Mouse (Mus musculus) ovary, postnatal 10 days (tissue): ENCODE data around the gene Acot6.

Experiments
- DNase-seq: peaks from one replicate; pipeline ENCODE4 v3.0.0; 2022; ENCODE audit warnings: low spot score

Acot6 gene

GRCm38 (mm10) chr12:84107012-84107411 is 6.6 kb downstream of the Acot6 start:
- DNase-seq: no peak

- DNase-seq: no peak
These were observed 7.2 kb downstream of the Acot6 start for GRCm38 (mm10) chr12:84107692-84108091.

- DNase-seq: no peak
These were observed 9.5 kb downstream of the Acot6 start for GRCm38 (mm10) chr12:84109924-84110323.

- no peak for DNase-seq
These were observed 10.4 kb downstream of the Acot6 start for GRCm38 (mm10) chr12:84110814-84111213.

- no peak for DNase-seq
These were observed 13.2 kb downstream of the Acot6 start for GRCm38 (mm10) chr12:84113676-84114075.

GRCm38 (mm10) chr12:84114153-84114994 is 13.9 kb downstream of the Acot6 start, which contains the start of gene Dnal1:
Dnal1 (plus strand) TSS chr12:84114366.
- peak; percentile 69 for DNase-seq

- no peak for DNase-seq
These were observed 19.1 kb downstream of the Acot6 start for GRCm38 (mm10) chr12:84119584-84119983.

- DNase-seq: no peak
These were observed 25.4 kb downstream of the Acot6 start for GRCm38 (mm10) chr12:84125892-84126291.

- no peak for DNase-seq
These were observed 26.4 kb downstream of the Acot6 start for GRCm38 (mm10) chr12:84126899-84127298.

- no peak for DNase-seq
These were observed 28.1 kb downstream of the Acot6 start for GRCm38 (mm10) chr12:84128576-84128975.

GRCm38 (mm10) chr12:84129931-84130330 is 29.5 kb downstream of the Acot6 start:
- no peak for DNase-seq

- DNase-seq: no peak
These were observed 31.8 kb downstream of the Acot6 start for GRCm38 (mm10) chr12:84132265-84132664.

- DNase-seq: no peak
These were observed 36.7 kb downstream of the Acot6 start for GRCm38 (mm10) chr12:84137131-84137530.

GRCm38 (mm10) chr12:84140135-84140534 is 39.7 kb downstream of the Acot6 start:
- no peak for DNase-seq

GRCm38 (mm10) chr12:84141271-84141670 is 40.8 kb downstream of the Acot6 start:
- DNase-seq: no peak

GRCm38 (mm10) chr12:84142281-84143050 is 42.0 kb downstream of the Acot6 start:
- DNase-seq: no peak

- peak; percentile 52 for DNase-seq
These were observed 47.6 kb downstream of the Acot6 start, which contains the start of gene Pnma1 for GRCm38 (mm10) chr12:84147954-84148621. Pnma1 (minus strand) TSS chr12:84148489.

- no peak for DNase-seq
These were observed 48.2 kb downstream of the Acot6 start for GRCm38 (mm10) chr12:84148622-84149012.

- DNase-seq: no peak
These were observed 49.5 kb downstream of the Acot6 start for GRCm38 (mm10) chr12:84149971-84150370.

- no peak for DNase-seq
These were observed 50.5 kb downstream of the Acot6 start for GRCm38 (mm10) chr12:84150976-84151375.

GRCm38 (mm10) chr12:84151911-84152310 is 51.5 kb downstream of the Acot6 start:
- no peak for DNase-seq
